Mouse (Mus musculus) G1E (cell line): Measurements from ENCODE around the gene Ccdc27.

Experiments used
- CTCF ChIP-seq: IDR thresholded peaks from 2 replicates; pipeline ENCODE4 v1.5.1; 2012; ENCODE audit warnings: low read depth, low read length, inconsistent platforms, mixed read lengths
- POLR2AphosphoS5 ChIP-seq: IDR thresholded peaks from 2 replicates; pipeline ENCODE4 v1.6.1; 2012; ENCODE audit warnings: low read depth, low read length, inconsistent platforms; ENCODE audit not compliant: insufficient replicate concordance

DNA sequence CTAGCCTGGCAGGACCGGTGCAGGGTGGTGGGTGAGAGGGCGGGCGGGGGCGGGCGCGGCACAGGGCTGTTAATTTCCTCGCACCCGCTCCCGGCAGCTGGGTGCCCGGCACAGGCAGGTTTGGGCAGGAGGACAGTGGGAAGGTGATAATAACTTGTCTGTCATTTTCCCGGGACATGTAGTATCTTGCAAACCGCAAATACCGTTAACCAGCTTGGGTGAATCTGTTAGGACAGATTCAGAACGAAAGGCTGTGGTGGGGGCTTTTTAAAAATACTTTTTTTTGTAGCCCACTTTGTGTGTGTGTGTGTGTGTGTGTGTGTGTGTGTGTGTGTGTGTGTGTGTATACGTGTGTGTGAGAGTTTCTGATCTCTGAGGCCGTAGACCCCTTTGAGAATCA is 29.5 kb upstream of the Ccdc27 start:
- TF ChIP-seq CTCF (no peak), POLR2AphosphoS5 (no peak)
